Mouse (Mus musculus) midbrain, embryonic 10.5 days (tissue): ENCODE measurements at regions not wholly inside any gene's neighbourhood (a gene's known extent, or its start where the extent isn't known, plus 50 kb on each side); places are given as distances from the start of the nearest gene placed in this dataset.

ENCODE experiments used
- DNase-seq: peaks from one replicate; pipeline ENCODE4 v3.0.0-alpha.2; 2017; ENCODE audit warnings: low spot score
- H3K27ac ChIP-seq: fragments of 300-500 bp; sonication (generic); replicated peaks from 2 replicates; pipeline ENCODE4 v1.5.1; 2016; ENCODE audit warnings: mild to moderate bottlenecking
- H3K27me3 ChIP-seq: fragments of 300-500 bp; sonication (generic); 2 replicates; pipeline ENCODE4 v1.6.1; 2016; ENCODE audit warnings: low read depth, mild to moderate bottlenecking; ENCODE audit not compliant: poor library complexity, severe bottlenecking
- H3K36me3 ChIP-seq: fragments of 300-500 bp; sonication (generic); 2 replicates; pipeline ENCODE4 v1.6.1; 2016; ENCODE audit warnings: mild to moderate bottlenecking, moderate library complexity
- H3K4me1 ChIP-seq: fragments of 300-500 bp; sonication (generic); 2 replicates; pipeline ENCODE4 v1.6.1; 2016
- H3K4me3 ChIP-seq: fragments of 300-500 bp; sonication (generic); 2 replicates; pipeline ENCODE4 v1.5.1; 2016; ENCODE audit warnings: mild to moderate bottlenecking, moderate library complexity
- H3K9me3 ChIP-seq: fragments of 300-500 bp; sonication (generic); replicated peaks from 2 replicates; pipeline ENCODE4 v1.6.1; 2016; ENCODE audit warnings: mild to moderate bottlenecking
- WGBS: fragments of 180-500 bp; shearing (Covaris S2); methylation state at CpG from one replicate; pipeline ENCODE4 v1.1.7; 2016; 5-methylcytosine and 5-hydroxymethylcytosine counted together

DNA sequence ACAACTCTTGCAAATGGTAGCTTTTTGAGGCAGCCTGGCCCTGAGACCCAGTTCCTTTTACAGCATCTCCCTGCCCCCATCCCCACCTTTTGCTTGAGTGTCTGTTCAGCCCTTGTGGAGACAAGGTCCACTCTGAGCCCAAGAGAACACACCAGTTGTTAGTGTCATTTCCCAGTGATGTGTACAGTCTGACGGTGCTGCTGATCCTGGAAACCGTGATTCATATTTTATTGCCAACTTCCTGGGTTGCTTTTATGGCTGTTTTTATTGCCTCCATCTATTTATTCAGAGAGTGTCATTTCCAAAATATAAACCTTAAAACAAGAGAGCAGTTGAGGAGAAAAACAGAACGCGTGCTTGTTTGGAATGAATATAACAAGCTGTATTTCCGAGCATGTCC is 309.6 kb upstream of the Isl1 start:
- H3K27me3 ChIP-seq = no peaks in the 10 kb centered on the region
- H3K4me1 ChIP-seq = no peaks in the 10 kb centered on the region
- 93% methylated on average over 5 of the region's 5 CpGs for WGBS
- DNase-seq = no peak
- no peak overlapping the region for H3K4me3 ChIP-seq
- no peaks in the 10 kb centered on the region for H3K9me3 ChIP-seq
- H3K36me3 ChIP-seq = no peaks in the 10 kb centered on the region
- H3K27ac ChIP-seq = no peak overlapping the region

DNA sequence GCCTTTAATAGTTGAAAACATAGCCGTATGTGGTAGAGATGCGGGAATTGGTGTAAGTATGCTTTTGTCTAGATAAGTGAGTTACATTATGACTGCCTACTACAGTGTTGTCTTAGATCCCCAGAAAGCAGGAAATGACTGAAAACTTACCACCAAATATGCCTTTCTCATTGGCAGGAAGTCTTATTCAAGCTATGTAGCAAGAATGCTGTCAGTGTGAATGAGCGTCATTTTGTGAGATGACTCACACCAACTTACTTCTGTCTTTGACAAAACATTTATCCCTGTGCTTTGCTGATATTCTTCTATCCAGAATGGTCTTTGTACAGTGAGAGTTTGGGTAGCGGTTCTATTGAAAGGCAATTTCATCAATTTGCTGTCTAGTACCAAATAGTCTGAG is 286.9 kb upstream of the Isl1 start:
- H3K27me3 ChIP-seq = no peaks in the 10 kb centered on the region
- H3K27ac ChIP-seq = no peak overlapping the region
- no peaks in the 10 kb centered on the region for H3K4me1 ChIP-seq
- no peaks in the 10 kb centered on the region for H3K36me3 ChIP-seq
- 93% methylated on average over 4 of the region's 4 CpGs for WGBS
- no peaks in the 10 kb centered on the region for H3K9me3 ChIP-seq
- no peak overlapping the region for H3K4me3 ChIP-seq
- no peak for DNase-seq

DNA sequence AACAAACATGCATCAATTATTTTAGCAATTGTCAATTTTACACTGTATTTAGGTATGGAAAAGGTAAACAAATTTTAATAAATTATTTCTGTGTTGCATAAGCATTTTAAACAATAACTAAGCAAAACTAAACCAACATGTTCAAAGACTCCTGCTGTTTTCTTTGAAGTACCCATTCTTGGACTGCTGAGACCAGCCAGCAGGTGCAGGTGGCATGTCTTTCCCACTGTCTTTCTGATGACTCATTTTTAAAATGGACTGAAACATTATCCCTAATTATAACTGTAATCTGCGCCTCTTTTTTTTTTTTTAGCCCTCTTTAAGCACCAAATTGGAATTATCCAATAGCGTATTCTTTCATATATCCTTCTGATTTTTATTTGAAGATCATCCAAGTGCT is 286.0 kb upstream of the Isl1 start:
- Histone ChIP-seq H3K36me3 (no peaks in the 10 kb centered on the region), H3K4me1 (no peaks in the 10 kb centered on the region), H3K27ac (no peak overlapping the region), H3K27me3 (no peaks in the 10 kb centered on the region), H3K4me3 (no peak overlapping the region), H3K9me3 (no peaks in the 10 kb centered on the region)
- WGBS = 89% methylated on average over 2 of the region's 2 CpGs
- no peak for DNase-seq

DNA sequence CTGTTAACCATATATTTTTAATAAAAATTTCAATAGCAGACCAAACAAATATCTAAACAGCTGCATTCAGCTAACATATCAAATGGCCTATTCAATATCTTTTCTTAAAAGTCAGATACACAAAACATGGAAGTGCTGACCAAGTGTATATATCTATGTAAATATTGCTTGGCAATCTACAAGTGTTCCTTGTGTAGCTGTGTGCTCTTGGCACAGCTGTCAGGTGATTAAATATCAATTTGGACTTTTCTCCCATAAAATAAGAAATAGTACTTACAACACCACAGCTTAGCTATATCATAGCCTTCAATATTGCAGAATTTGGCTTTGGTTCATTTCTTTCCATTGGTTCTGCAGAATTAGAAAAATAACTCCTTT is 266.5 kb upstream of the Isl1 start:
- Histone ChIP-seq H3K36me3 (no peaks in the 10 kb centered on the region), H3K27me3 (peaks cover 56% of the 10 kb centered on the region), H3K9me3 (peaks cover 13% of the 10 kb centered on the region), H3K4me3 (no peak overlapping the region), H3K4me1 (peaks cover 4% of the 10 kb centered on the region; the same call in 1 of the 2 replicates), H3K27ac (no peak overlapping the region)
- DNase-seq = no peak

DNA sequence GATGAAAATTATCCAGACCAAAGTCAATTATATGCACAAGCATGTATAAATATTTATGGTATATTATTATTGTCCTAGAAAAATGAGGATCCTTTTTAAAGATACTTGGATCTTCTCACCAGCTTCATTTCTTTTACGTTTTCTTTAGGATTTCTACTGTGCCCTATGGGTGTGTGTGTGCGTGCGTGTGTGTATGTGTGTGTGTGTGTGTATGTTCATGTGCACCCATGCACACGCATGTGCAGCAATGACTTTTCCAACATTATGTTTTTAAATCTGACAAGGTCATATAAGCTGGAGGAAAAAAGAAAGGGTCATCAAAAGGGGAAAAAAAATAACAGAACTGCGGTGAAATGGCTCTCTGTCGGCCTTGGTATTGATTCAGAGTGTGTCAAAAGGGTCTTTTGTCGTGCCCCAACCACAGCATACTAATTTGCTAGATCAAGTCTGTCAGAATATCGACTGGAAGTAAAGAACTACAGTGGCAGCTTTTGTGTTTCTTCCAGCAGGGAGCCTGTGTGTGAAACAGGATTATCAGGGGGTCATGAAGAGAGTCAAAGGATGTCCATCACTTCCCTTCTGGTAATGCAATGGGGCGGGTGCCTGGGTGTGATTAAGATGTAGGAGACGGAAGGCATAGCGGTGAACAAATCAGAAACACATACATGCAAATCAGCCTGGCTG is 265.9 kb upstream of the Isl1 start:
- WGBS = 36% methylated on average over 11 of the region's 11 CpGs
- no peak overlapping the region for H3K4me3 ChIP-seq
- H3K27ac ChIP-seq = no peak overlapping the region
- DNase-seq = peak; percentile 75
- H3K9me3 ChIP-seq = peaks cover 13% of the 10 kb centered on the region
- peaks cover 4% of the 10 kb centered on the region; the same call in 1 of the 2 replicates for H3K4me1 ChIP-seq
- peaks cover 62% of the 10 kb centered on the region for H3K27me3 ChIP-seq
- H3K36me3 ChIP-seq = no peaks in the 10 kb centered on the region

DNA sequence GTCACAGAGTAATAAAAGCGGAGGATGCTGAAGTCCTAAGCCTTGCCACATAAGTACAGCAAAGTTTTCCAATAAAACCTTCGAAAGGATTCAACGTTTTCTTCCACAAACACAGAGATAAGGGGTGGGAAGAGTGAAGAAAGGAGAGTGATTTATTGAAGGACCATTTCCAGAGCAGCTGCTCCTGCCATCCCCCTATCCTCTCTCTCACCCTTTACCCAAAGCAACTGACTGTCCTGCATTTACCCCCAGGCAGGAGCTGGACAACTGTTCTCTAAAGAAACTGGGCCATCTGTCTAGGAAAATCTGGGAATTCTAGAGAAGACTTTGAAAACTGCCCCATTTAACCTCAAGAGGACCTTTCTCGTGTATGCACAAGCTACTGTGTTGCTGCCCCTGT is 245.6 kb upstream of the Isl1 start:
- H3K4me1 ChIP-seq = no peaks in the 10 kb centered on the region
- no peak overlapping the region for H3K27ac ChIP-seq
- no peaks in the 10 kb centered on the region for H3K36me3 ChIP-seq
- no peak overlapping the region for H3K4me3 ChIP-seq
- no peaks in the 10 kb centered on the region for H3K9me3 ChIP-seq
- no peak for DNase-seq
- H3K27me3 ChIP-seq = no peaks in the 10 kb centered on the region
- WGBS = 75% methylated on average over 4 of the region's 4 CpGs

DNA sequence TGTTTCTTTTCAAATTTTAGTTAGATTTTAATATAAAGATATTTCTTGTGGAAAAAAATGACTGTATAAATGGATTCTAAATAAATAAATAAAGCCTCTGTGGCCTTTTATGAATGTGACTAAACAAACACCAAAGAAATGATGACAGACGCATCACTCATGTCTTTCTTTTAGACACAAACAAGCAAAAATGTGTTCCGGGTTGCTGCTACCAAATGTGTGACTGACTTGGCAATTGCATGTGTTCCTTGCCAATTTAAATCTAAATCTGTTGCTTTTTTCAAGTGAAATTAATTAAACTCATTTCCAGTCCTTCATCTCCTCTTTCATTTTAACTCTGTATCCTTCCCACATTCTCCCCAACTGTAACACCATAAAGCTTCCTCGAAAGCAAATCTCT is 225.7 kb upstream of the Isl1 start:
- WGBS = 93% methylated on average over 3 of the region's 3 CpGs
- Histone ChIP-seq H3K9me3 (no peaks in the 10 kb centered on the region), H3K36me3 (no peaks in the 10 kb centered on the region), H3K4me3 (no peak overlapping the region), H3K27ac (no peak overlapping the region), H3K4me1 (no peaks in the 10 kb centered on the region), H3K27me3 (no peaks in the 10 kb centered on the region)
- no peak for DNase-seq

DNA sequence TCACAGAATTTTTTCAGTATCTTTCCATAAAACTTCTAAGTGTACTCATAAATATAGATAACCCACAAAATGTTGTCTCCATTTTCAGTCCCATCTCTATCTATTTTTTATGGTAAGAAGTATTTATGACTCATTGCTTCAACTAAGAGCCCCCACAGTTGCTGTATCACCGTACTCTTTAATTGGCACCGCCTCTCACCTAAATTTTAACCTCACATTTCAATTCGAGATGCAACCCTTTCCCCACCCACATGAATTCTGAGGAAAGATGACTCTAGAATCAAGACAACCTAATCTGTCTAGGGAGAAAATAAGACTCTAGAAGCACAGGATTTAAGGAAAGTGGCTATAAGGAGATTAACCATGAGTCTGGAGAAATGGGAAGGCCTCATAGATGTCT is 223.7 kb upstream of the Isl1 start:
- Histone ChIP-seq H3K27ac (no peak overlapping the region), H3K9me3 (no peaks in the 10 kb centered on the region), H3K4me1 (no peaks in the 10 kb centered on the region), H3K4me3 (no peak overlapping the region), H3K36me3 (no peaks in the 10 kb centered on the region), H3K27me3 (no peaks in the 10 kb centered on the region)
- 87% methylated on average over 3 of the region's 3 CpGs for WGBS
- DNase-seq = no peak

DNA sequence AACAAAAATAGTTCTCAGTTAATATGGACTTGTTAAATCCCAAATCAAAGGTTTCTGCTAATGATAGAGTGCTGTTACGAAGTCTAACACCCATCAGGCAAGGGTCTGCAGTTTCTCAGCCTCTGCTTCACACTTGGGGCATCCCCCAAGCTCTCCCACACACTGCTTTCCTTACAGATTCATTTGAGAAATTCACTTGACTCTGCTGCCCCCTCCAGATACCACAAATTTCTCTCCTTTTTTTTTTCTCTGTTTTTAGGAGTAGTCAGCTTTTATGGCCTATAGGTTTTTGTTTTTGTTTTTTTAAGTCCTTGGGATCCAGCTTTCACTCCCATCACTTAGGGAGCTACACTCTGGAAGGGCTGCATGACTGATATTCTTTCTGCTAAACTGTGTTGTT is 218.8 kb upstream of the Isl1 start:
- no peak overlapping the region for H3K4me3 ChIP-seq
- DNase-seq = no peak
- H3K4me1 ChIP-seq = peaks cover 8% of the 10 kb centered on the region
- H3K9me3 ChIP-seq = no peaks in the 10 kb centered on the region
- no peak overlapping the region for H3K27ac ChIP-seq
- no peaks in the 10 kb centered on the region for H3K36me3 ChIP-seq
- 64% methylated on average over 1 of the region's 1 CpGs for WGBS
- H3K27me3 ChIP-seq = no peaks in the 10 kb centered on the region

DNA sequence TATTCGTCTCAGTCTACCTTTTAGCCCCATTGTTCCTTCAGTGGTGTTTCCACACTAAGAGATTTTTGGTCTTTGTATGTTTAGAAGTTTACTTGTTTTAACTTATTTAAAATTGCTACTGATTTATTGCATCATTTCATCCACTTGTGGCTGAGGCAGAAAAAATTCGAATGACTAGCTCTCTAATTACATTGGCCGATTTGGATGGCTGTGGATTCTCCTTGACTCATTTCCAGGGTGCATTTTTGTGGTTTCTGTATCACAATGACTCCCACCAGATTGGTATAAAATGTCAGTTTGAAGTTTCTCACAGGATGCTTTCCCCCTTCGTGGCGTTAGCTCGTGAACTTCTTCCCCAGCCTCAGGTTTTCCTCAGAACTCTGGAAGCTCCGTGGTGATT is 217.5 kb upstream of the Isl1 start:
- no peaks in the 10 kb centered on the region for H3K9me3 ChIP-seq
- DNase-seq = no peak
- 76% methylated on average over 7 of the region's 7 CpGs for WGBS

DNA sequence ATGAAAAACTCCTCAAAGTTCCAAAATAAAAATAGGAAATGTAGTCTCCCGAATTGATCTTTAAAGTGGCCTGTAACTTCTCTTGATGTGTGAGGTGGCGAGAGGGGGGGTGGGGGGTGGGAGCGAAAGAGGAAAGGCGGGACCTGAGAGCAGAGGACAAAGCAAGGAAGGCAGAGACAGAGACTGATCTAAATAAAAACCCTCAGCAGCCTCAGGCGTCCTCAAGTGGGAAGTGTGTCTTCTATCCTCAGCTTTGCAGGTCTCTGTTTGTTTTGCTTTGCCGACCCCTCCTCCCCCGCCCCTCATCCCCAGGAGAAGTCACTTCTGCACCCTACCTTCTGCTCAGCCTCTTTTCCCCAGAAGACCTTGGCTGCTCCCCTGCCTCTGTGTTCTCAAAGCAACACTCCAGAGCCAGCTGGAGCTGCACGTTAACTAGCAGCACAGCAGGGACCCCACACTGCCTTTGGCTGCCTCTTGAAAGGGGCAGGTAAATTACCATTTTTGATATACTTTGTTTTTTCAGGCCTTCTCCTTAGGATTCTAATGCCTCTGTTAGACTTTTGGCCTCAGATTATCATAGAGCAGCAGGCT is 214.3 kb upstream of the Isl1 start:
- Histone ChIP-seq H3K9me3 (no peaks in the 10 kb centered on the region), H3K27me3 (no peaks in the 10 kb centered on the region), H3K4me3 (no peak overlapping the region), H3K27ac (peak overlapping the region; percentile 59), H3K4me1 (peaks cover 8% of the 10 kb centered on the region), H3K36me3 (no peaks in the 10 kb centered on the region)
- peak; percentile 14 for DNase-seq
- 3% methylated on average over 8 of the region's 8 CpGs for WGBS

More for the DNA sequence above, 217.5 kb upstream of the Isl1 start:
- H3K27me3 ChIP-seq = no peaks in the 10 kb centered on the region
- no peaks in the 10 kb centered on the region for H3K36me3 ChIP-seq
- no peak overlapping the region for H3K27ac ChIP-seq
- no peak overlapping the region for H3K4me3 ChIP-seq
- H3K4me1 ChIP-seq = peaks cover 8% of the 10 kb centered on the region

DNA sequence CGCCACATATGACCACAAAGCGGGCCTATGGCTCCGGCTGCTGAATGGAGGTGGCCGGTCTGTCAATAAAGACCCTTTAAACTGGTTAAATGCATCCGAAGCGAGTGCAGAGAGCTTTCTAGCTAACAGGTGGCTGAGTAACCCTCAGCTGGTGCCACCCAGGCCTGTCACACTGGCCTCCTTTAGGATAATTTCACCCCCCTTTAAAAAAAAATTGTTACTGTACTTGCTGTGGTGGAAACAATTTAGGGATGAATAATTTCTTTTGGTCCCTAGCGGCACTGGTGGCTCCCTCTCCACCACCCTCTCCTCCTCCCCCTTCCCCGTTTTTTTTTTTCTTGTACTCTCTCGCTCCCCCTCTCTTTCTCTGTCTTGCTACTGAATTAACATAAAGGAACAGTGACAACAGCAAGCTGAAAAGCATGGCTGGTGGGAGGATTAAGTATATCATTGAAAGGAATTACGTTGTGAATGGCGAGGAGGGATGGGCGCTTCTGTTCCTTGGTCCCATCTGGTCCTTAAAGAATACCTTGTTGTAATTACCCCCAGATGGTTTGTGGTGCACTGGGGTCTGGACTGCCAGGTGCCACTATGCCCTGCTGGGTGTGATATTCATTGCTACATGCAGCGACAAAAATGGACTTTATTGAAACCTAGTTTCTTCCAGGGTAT is 205.3 kb upstream of the Isl1 start:
- Histone ChIP-seq H3K4me1 (peaks cover 13% of the 10 kb centered on the region), H3K27me3 (peaks cover 19% of the 10 kb centered on the region), H3K4me3 (peak overlapping the region; percentile 47), H3K36me3 (no peaks in the 10 kb centered on the region), H3K9me3 (no peaks in the 10 kb centered on the region), H3K27ac (peak overlapping the region; percentile 69)
- DNase-seq = peak; percentile 37
- 4% methylated on average over 13 of the region's 13 CpGs for WGBS

DNA sequence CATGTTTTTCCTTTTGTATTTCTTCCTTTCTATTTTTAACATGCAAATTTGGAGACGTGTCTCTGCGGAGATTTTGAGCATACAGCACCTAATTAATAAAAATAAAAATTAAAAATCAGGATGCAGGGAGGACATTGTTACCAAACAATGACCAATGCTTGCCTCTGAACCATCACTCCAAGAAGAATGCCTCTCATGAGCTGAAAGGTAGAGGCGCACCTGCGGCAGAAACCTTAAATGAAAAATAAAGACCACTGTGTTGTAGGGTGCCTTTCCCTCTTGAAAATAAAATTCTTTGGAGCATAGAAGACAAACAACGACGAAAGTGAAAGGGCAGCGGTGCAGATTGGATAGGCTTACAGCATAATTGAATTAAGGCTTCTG is 204.8 kb upstream of the Isl1 start:
- Histone ChIP-seq H3K27me3 (peaks cover 19% of the 10 kb centered on the region), H3K27ac (peak overlapping the region; percentile 69), H3K36me3 (no peaks in the 10 kb centered on the region), H3K4me1 (peaks cover 13% of the 10 kb centered on the region), H3K9me3 (no peaks in the 10 kb centered on the region), H3K4me3 (peak overlapping the region; percentile 47)
- DNase-seq = no peak
- WGBS = 36% methylated on average over 7 of the region's 7 CpGs
